Mouse (Mus musculus) adrenal gland, adult 10 weeks (tissue): ENCODE results near the gene Zfp969. TPM values are rescaled to one million over a fixed set of nuclear protein-coding genes. Genes with fewer than 3 reads are reported as not detected.

Experiments
- polyA plus RNA-seq: library from polyadenylated mRNA; stranded (reverse); fragments of 350-450 nt; fragmentation: Illumina TruSeq; extraction: RNeasy Lipid Tissue Mini Kit (QIAGEN cat#74804); gene quantifications from one replicate; pipeline ENCODE4 v1.2.3, GENCODE M21; 2014; ENCODE audit warnings: low read depth, low replicate concordance

Zfp969 gene
- polyA plus RNA-seq = not detected

DNA sequence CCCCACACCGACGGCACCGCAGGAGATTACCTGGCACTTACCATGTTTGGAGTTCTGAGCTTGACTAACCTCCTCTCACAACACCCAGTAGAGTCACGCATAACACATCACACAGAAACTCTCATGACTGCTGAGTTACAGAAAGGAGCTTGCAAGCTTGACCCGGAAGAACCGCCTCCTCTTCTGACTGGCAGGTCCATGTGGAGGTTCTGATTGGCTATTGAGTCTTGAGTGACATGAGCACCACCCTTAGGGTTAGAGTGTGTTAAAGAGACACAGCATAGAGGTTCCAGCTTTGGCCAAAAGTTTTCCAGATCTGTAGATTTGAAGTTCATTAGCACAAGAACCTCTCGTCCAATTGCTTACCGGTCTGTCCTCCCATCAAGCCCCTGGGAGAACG is at the start of gene Zfp969:
Gene Zfp969, minus strand, starts transcription at position 101 of the 400 bp plus-strand sequence.

GRCm38 (mm10) chr2:175741237-175741636 is 37.8 kb upstream of the Zfp969 start, which contains the start of gene Gm2007:
Gene Gm2007, plus strand, starts transcription at chr2:175741537.

DNA sequence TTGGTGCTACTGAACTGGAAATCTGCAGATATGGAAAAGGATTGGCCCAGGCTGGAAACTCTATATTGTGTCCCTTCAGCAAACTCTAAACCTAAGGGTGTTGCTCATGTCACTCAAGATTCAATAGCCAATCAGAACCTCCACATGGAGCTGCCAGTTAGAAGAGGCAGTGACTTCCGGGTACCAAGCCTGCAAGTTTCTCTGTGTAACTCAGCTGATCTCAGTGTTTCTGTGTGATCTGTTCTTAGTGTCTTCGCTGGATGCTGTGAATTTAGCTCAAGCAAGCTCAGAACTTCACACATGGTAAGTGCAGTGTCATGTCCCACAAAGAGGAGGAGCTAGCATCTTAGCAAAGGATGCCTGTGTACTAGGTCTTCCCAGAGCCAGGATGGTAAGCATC is 59.8 kb downstream of the Zfp969 start, which contains the start of gene Gm11007:
Gene Gm11007, plus strand, starts transcription at position 301 of the 400 bp plus-strand sequence.

Other genes with a start within 250 kb of the Zfp969 start
- 32.7 TPM for gene Zfp965, start 233.7 kb downstream of the Zfp969 start, polyA plus RNA-seq
- gene Gm11007, start 59.7 kb downstream of the Zfp969 start, polyA plus RNA-seq = not detected
- gene Gm2007, start 37.9 kb upstream of the Zfp969 start, polyA plus RNA-seq = not detected
- 8.3 TPM for gene Gm14288, start 97.4 kb upstream of the Zfp969 start, polyA plus RNA-seq
- gene Gm6710, start 165.6 kb upstream of the Zfp969 start, polyA plus RNA-seq = 75.9 TPM
- 84.0 TPM for gene Zfp966, start 227.5 kb upstream of the Zfp969 start, polyA plus RNA-seq